Mouse (Mus musculus) subcutaneous adipose tissue, adult 2 months (tissue): ENCODE results near the gene Rd3l. TPM values are rescaled to one million over a fixed set of nuclear protein-coding genes. Genes with fewer than 3 reads are reported as not detected.

Source experiments
- polyA plus RNA-seq: library from polyadenylated mRNA; depleted of rRNA; stranded (reverse); fragments of >200 nt; gene quantifications from 2 replicates; pipeline ENCODE4 v1.2.3, GENCODE M21; 2012; ENCODE audit warnings: low replicate concordance; rRNA removed

Rd3l gene
- not detected in 2 replicates for polyA plus RNA-seq

GRCm38 (mm10) chr12:111980887-111981367, at the start of gene Rd3l:
TSS of gene Rd3l (minus strand) at chr12:111981317.

DNA sequence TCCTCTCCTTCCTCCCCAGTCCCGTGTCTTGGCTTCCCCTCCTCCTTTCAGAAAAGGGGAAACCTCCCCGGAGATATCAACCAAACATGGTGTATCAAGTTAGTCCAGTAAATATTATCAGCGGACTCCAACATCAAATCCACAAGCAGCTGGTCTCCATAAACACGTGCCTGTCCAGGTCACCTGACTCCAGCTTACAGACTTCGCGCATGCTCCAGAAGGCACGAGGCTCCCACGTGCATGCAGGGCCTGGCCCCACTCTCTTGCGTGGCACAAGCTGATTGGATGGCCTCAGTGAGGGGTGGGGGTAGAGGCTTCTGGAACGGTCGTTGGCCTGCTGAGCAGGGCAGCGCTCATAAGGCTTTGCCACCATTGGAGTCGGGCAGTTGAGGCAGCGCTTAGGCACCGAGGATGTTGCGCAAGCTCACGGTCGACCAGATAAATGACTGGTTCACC, 9.9 kb downstream of the Rd3l start, which contains the start of gene Tdrd9:
TSS of gene Tdrd9 (plus strand) at position 329 of the 456 bp plus-strand sequence.

GRCm38 (mm10) chr12:111966683-111967173, 14.4 kb downstream of the Rd3l start, which contains the start of gene Atp5mpl:
TSS of gene Atp5mpl (minus strand) at chr12:111966977.

Other genes starting within 250 kb of the Rd3l start
- gene Klc1, start 222.5 kb downstream of the Rd3l start, polyA plus RNA-seq, result 58.9 and 93.0 TPM in 2 replicates
- 11.1 and 16.7 TPM in 2 replicates for gene Xrcc3, start 167.4 kb downstream of the Rd3l start, polyA plus RNA-seq
- gene Zfyve21, start 167.1 kb downstream of the Rd3l start, polyA plus RNA-seq, result 89.7 and 108 TPM in 2 replicates
- gene Ppp1r13b, start 73.2 kb downstream of the Rd3l start, polyA plus RNA-seq, result 16.9 and 28.2 TPM in 2 replicates
- 65.9 and 81.2 TPM in 2 replicates for gene Atp5mpl, start 14.3 kb downstream of the Rd3l start, polyA plus RNA-seq
- 0.04 TPM in 1 of 2 replicates, not detected in the other for gene Tdrd9, start 9.8 kb downstream of the Rd3l start, polyA plus RNA-seq
- 24.3 and 36.6 TPM in 2 replicates for gene Aspg, start 125.4 kb upstream of the Rd3l start, polyA plus RNA-seq
- gene Kif26a, start 164.9 kb upstream of the Rd3l start, polyA plus RNA-seq, result 10.4 and 25.6 TPM in 2 replicates